Mouse (Mus musculus) embryonic fibroblast, embryonic 13.5 days (primary cell): Measurements from ENCODE around the gene Ngly1. TPM values are rescaled to one million over a fixed set of nuclear protein-coding genes. Genes with fewer than 3 reads are reported as not detected.
A peak's percentile ranks its signal among the peaks of the same experiment; 100 is the strongest.

ENCODE experiments used
- H3K27ac ChIP-seq: 2 replicates; pipeline ENCODE4 v1.5.1; 2012; ENCODE audit warnings: low read length, control low read depth, inconsistent platforms; ENCODE audit not compliant: insufficient read depth
- H3K4me1 ChIP-seq: 2 replicates; pipeline ENCODE4 v1.6.1; 2011; ENCODE audit warnings: low read length; ENCODE audit not compliant: control insufficient read depth, insufficient read depth
- H3K4me3 ChIP-seq: 2 replicates; pipeline ENCODE4 v1.5.1; 2011; ENCODE audit warnings: mild to moderate bottlenecking, control low read depth, low read length; ENCODE audit not compliant: insufficient read depth
- CTCF ChIP-seq: IDR thresholded peaks from 2 replicates; pipeline ENCODE4 v1.5.1; 2011; ENCODE audit warnings: mild to moderate bottlenecking, control low read depth, low read length, moderate library complexity, borderline replicate concordance; ENCODE audit not compliant: insufficient read depth
- POLR2A ChIP-seq: IDR thresholded peaks from 2 replicates; pipeline ENCODE4 v1.6.1; 2011; ENCODE audit warnings: low read depth, mild to moderate bottlenecking, control low read depth, low read length, moderate library complexity
- polyA plus RNA-seq: library from polyadenylated mRNA; stranded (reverse); fragments of >200 nt; gene quantifications from 2 replicates; pipeline ENCODE4 v1.2.4, GENCODE M21; 2011; ENCODE audit warnings: low read depth; ENCODE audit not compliant: missing spikeins, insufficient read length

The Ngly1 gene
- 30.9 and 45.1 TPM in 2 replicates for polyA plus RNA-seq

DNA sequence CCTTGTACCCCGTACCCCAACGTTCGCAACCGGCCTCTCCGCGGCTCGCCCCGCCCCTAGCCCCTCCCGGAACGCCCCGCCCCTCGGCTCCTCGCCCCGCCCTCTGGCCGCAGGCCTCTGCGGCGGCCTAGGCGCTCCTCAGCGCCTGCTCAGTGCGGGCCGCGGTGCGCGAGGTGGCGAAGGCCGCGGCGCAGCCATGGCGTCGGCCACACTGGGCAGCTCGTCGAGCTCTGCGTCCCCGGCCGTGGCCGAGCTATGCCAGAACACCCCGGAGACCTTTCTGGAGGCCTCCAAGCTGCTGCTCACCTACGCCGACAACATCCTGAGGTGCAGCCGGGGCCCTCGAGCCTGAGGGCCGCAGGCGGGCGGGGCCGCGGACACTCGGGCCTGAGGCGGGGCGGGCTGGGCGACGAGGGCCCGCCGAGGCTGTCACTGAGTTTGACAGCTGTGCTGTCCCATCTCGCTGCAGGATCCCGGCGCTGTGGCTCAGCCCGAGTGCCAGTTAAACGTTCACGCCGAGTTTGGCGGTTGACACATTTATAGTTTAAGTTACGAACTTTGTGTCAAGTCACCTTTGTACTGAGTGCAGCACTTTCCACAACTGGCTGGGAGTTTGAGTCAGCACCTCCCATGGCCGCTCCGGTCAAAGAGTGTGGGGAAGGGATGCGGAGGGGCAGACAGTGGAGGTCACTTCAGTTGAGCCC, at the start of gene Ngly1, which contains the start of gene Oxsm:
Gene Ngly1, plus strand, starts transcription at position 110 of the 704 bp plus-strand sequence.
Gene Oxsm, minus strand, starts transcription at position 638 of the 704 bp plus-strand sequence.
- peak within 1 kb of the TSS; percentile 68 for H3K4me3 ChIP-seq
- TF ChIP-seq CTCF: no peak
- TF ChIP-seq POLR2A: peak; percentile 95
- peak within 1 kb of the TSS; percentile 56 for H3K27ac ChIP-seq
- no peaks in the 10 kb centered on the region for H3K4me1 ChIP-seq

DNA sequence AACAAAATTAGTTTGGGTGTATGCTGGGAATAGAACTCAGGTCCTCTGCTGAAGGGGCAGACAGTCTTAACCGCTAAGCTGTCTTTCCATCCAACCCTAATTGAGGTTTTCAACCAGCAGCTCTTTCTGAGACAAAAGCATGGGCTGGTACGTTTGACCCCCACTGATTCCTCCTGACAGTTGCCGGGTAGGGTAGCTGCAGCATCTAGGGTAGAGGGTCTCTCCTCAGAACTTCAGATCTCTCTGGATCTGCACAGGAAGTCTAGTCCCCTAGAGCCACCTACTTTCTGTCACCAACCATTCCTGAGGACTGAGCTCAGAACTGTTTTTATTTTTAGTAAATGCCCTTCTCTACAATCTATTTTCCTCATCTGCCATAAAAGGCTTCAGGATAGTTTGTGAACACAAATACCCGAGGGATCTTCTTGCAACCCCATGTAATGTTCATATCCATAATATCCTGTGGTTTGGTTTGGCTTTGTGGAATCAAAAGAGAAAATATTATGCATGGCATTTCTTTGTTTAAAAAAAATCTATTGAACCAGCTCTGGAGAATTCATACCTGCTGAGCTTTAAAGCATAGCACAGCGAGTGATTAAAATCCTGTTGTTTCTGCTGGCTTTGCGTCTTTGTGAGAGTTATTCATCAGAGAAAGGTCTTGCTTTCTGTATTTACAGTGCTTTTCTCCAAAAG, 48.7 kb upstream of the Ngly1 start:
- no peak for TF ChIP-seq CTCF
- no peak for TF ChIP-seq POLR2A
- no peaks in the 10 kb centered on the region; the same call in 1 of the 2 replicates for H3K4me1 ChIP-seq
- H3K4me3 ChIP-seq: no peak overlapping the region
- no peak overlapping the region for H3K27ac ChIP-seq

DNA sequence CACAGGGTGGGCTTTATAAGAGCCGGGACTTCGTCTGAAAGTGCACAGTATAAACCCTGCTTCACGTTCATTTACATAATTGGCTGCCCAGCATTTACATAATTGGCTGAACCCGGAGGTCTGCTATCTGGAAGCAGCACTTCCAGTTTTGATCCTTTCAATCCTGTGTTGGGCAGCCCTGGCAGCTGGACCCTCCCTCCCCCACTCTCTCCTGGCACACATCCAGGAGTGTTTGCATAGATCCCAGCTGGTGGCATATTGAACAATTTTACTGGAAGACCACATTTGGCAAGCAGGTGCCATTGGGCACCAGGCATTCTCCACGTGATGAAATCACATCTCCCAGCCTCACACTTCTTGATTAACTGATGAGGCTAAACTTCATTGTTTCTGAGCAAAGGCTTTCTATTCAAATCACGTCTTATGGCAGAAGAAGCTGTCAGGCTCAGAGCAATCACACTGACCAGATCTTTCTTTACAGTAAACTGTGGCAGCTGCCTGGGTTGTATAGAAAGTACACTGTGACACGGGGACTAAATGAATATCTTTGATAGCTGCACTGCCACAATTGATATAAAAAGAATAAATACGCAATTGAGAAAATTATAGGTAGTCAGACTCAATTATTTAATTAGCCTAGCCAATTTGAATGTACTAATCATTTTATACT, 48.0 kb upstream of the Ngly1 start:
- Histone ChIP-seq H3K4me1 (no peaks in the 10 kb centered on the region; the same call in 1 of the 2 replicates), H3K27ac (no peak overlapping the region), H3K4me3 (no peak overlapping the region)
- TF ChIP-seq POLR2A: no peak

DNA sequence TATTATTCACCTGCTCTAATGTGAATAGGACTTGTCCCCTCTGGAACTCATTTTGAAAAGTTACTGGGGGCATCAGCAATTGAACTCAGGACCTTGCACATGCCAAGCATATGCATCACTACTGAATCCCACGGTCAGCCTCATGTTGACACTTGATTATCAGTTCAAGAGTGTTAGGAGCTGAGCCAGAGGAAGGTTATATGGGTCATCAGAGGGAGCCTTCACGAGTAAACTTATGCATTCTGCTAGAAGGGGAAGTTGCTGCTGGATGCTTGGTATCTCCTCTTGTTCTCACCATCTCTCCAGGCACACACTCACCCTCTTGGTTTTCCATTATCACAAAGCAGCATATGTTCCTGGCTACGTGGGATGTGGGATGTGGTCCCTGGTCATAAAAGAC, 47.4 kb upstream of the Ngly1 start:
- TF ChIP-seq POLR2A (no peak), CTCF (no peak)

DNA sequence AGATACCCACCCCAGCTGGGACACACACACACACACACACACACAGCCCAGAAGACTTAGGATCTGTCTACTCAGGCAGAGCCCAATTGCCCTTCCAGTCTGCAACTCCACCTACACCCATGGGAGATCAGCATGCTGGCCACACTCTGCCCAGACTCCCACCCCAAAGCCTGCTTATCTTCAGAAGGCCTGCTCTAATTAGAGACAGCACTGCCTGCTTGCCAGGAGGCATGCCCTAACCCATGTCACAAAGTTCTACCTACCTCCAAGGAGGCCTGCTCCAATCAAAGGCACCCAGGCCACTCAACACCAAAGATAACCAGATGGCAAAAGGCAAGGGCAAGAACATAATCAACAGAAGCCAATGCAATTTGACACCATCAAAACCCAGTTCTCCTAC, 41.4 kb upstream of the Ngly1 start:
- TF ChIP-seq CTCF: no peak
- no peak for TF ChIP-seq POLR2A
- no peaks in the 10 kb centered on the region; the same call in 1 of the 2 replicates for H3K4me1 ChIP-seq
- H3K4me3 ChIP-seq: no peak overlapping the region
- H3K27ac ChIP-seq: no peak overlapping the region

More for the DNA sequence above, 47.4 kb upstream of the Ngly1 start:
- H3K4me3 ChIP-seq: no peak overlapping the region
- no peaks in the 10 kb centered on the region; the same call in 1 of the 2 replicates for H3K4me1 ChIP-seq
- no peak overlapping the region for H3K27ac ChIP-seq

DNA sequence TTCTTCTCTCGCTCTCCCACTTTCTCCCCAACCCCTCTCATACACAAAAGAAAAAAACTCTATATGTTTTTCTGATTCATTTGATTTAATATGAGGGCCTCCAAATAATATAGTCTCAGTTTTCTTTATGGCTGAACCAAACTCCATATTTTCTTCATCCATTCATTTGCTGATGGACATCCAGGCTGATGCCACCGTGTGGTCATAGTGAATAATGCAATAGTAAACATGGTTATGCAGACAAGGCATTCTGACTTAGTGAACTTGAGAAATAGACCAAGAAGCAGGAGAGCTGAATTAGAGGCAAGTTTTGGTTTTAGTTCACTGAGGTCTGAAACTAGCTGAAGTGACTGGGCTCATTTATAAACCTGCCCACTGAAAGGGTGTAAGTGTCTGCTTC, 30.1 kb upstream of the Ngly1 start:
- H3K4me3 ChIP-seq: no peak overlapping the region
- H3K27ac ChIP-seq: no peak overlapping the region
- TF ChIP-seq POLR2A (no peak), CTCF (no peak)
- H3K4me1 ChIP-seq: no peaks in the 10 kb centered on the region

DNA sequence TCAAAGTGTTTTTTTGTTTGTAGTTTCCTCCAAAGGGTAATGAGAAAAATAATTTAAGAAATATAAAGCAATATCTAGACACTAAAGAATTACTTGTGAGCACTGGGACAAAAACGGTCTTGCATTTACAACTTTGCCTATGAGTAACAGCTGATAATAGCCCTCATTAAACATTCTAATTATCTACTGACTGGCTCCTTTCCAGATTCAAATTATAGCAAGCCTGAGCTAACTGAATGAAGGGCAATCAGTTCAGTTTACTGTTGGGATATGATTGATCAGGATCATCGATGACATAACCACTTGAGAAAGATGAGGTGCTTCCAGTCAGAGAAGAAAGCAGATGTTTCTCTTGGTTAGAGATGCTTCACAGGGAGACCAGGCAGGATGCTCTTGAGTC, 19.7 kb upstream of the Ngly1 start:
- no peak overlapping the region for H3K27ac ChIP-seq

DNA sequence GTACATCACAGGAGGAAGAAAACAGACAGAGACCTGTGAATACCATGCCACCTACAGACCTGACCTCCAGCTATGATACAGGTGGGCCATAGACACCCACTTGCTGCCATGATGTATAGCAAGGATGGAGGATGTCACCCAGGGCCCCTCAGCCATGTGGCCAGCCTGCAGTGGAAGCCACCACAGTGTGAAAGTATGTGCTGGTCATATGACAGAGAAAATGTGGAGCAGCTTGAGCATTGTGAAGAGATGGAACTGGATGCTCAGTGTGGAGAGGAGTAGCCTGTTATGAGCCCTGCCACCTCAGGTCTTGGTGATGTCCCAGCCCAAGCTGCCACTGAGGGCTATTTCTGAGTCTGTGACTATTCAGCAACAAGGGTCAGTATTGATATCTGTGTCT, 18.5 kb upstream of the Ngly1 start:
- TF ChIP-seq CTCF: no peak
- no peak for TF ChIP-seq POLR2A
- no peaks in the 10 kb centered on the region for H3K4me1 ChIP-seq
- no peak overlapping the region for H3K4me3 ChIP-seq
- H3K27ac ChIP-seq: no peak overlapping the region

More for the DNA sequence above, 19.7 kb upstream of the Ngly1 start:
- no peak for TF ChIP-seq CTCF
- no peak for TF ChIP-seq POLR2A
- no peaks in the 10 kb centered on the region for H3K4me1 ChIP-seq
- no peak overlapping the region for H3K4me3 ChIP-seq

- TF ChIP-seq POLR2A (no peak), CTCF (no peak)
- Histone ChIP-seq H3K27ac (no peak overlapping the region), H3K4me1 (no peaks in the 10 kb centered on the region), H3K4me3 (no peak overlapping the region)
Observed at GRCm38 (mm10) chr14:16233515-16233914, 15.6 kb upstream of the Ngly1 start.
